Mouse (Mus musculus) MEL-GATA-1-ER (cell line): ENCODE data around the gene Tmprss9.
"Not testable (repeated sequence)": the region's sequence is repeated elsewhere in the genome, so short reads cannot be mapped to it uniquely, and the experiment has no call there.

Source experiments
- DNase-seq: peaks from one replicate; pipeline ENCODE4 v3.0.0-alpha.2; 2012; ENCODE audit warnings: low read depth; ENCODE audit errors: extremely low read depth

The Tmprss9 gene

GRCm38 (mm10) chr10:80871581-80871980 lies at the start of gene Tmprss9:
Tmprss9 (plus strand) TSS chr10:80871848.
- DNase-seq = no peak

- DNase-seq = no peak
These were observed 49.7 kb upstream of the Tmprss9 start for GRCm38 (mm10) chr10:80821991-80822390.

GRCm38 (mm10) chr10:80822528-80822927 lies 49.1 kb upstream of the Tmprss9 start:
- no peak for DNase-seq

DNA sequence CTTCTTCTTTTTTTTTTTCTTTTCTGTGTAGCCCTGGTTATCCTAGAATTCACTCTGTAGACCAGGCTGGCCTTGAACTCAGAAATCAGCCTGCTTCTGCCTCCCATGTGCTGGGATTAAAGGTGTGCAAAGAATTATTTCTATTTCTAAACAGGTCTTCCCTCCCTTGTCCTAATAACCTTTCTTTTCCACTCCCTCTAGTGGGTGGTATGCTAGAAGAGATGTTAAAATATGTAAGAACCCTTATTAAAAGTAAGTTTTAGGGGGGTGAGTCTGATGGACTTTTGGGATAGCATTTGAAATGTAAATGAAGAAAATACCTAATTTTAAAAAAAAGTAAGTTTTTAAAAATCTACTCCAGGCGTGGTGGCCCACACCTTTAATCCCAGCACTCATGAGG lies 48.3 kb upstream of the Tmprss9 start:
- no peak for DNase-seq

GRCm38 (mm10) chr10:80823847-80824643 lies 47.6 kb upstream of the Tmprss9 start:
- no peak for DNase-seq

- no peak for DNase-seq
These were observed 46.8 kb upstream of the Tmprss9 start for GRCm38 (mm10) chr10:80824827-80825226.

DNA sequence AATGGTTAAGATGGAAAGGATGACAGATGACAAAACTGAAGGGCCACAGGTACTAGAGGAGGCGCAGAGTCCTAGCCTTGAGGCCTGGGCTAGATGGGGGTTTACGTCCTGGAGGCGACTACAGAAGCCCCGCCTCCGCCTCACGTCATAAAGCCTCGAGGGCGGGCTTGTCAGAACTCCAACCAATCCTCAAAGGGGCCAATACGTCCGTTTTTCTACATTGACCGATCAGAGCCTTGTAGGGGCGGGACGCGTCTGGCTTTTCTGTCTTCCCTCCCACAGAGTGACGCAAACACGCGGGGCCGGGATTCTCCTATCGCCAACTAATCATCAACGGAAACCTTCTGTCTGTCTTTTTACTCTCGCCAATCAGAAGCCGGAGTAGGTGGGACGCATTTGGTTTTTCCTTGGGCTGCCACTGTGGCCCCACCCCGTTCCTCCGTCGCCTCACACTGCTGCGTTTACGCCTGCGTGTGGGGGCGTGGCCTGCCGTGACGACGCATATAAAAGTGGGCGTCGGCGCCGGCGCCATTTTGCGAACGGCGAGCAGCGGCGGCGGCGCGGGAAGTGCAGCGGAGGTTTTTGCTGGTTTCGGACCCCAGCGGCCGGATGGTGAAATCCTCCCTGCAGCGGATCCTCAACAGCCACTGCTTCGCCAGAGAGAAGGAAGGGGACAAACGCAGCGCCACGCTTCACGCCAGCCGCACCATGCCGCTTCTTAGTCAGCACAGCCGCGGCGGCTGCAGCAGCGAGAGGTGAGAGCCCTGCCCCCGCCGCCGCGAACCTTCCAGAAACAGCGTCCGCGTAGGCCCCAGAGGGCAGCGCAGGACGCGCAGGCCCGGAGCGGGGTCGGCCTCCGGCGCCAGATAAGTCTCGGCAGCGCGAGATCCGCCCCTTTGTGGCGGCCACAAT lies 45.2 kb upstream of the Tmprss9 start, which contains the start of gene Oaz1:
Gene Oaz1 (plus strand): TSS at position 506 of the 912 bp plus-strand sequence.
- peak; percentile 99 for DNase-seq

DNA sequence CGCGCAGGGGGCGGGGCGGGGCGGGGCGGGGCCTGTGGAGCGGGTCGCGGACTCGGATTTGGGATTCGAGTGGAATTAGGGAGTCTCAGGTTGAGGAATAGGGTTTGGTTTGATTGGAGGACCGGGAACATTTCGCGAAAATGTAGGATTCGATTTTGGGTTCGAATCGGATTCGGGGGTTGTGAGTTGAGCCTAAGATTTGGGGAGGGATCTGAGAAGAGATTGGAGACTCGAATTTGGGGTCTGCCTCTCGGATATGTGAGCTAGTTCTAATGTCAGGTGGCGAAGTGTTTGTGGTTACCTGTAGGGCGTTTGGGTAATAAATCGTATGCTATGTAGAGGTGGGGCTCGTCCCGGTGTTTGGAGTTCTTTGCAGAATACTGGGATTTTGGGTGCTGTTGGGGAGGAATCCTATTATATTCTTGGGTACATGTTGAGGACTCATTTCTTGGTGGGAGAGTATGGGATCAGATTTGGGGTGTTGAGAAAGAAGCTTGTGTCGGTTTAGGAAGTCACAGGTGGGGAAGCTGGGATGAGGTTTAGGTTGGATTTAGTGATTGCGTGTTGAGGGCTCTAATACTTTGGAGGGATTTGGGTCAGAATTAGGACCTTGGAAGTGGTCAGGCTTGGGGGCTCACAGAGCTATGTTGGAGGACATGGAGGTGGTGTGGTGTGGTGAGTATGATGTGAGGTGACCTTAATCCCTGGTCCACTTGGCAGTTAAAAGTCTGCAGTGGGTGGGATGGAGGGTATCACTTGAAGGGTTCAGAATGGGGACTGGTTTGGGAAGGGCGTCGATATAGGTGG lies 44.4 kb upstream of the Tmprss9 start:
- no peak for DNase-seq

DNA sequence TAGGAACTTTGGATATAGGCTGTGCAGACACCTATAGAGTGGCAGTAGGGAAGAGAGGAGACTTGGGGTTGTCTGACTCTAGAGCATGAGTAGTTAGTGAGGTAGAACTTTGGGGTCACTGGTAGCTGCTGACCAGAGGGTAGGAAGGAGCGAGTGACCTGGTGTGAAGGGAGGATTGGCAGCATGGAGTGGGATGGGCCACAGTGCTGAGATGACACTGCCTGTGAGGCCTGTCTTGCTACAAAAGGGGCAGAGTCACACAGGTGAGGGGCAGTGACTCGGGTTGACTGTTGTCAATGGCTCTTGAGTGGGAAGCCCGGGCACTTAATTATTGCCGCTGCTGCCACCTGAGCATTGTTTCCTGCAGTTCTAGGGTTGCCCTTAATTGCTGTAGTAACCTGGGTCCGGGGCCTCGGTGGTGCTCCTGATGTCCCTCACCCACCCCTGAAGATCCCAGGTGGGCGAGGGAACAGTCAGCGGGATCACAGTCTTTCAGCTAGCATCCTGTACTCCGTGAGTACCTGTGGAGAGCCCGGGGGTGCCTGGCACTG lies 43.7 kb upstream of the Tmprss9 start:
- no peak for DNase-seq

- not testable (repeated sequence) for DNase-seq
These were observed 43.1 kb upstream of the Tmprss9 start for GRCm38 (mm10) chr10:80828587-80828986.

DNA sequence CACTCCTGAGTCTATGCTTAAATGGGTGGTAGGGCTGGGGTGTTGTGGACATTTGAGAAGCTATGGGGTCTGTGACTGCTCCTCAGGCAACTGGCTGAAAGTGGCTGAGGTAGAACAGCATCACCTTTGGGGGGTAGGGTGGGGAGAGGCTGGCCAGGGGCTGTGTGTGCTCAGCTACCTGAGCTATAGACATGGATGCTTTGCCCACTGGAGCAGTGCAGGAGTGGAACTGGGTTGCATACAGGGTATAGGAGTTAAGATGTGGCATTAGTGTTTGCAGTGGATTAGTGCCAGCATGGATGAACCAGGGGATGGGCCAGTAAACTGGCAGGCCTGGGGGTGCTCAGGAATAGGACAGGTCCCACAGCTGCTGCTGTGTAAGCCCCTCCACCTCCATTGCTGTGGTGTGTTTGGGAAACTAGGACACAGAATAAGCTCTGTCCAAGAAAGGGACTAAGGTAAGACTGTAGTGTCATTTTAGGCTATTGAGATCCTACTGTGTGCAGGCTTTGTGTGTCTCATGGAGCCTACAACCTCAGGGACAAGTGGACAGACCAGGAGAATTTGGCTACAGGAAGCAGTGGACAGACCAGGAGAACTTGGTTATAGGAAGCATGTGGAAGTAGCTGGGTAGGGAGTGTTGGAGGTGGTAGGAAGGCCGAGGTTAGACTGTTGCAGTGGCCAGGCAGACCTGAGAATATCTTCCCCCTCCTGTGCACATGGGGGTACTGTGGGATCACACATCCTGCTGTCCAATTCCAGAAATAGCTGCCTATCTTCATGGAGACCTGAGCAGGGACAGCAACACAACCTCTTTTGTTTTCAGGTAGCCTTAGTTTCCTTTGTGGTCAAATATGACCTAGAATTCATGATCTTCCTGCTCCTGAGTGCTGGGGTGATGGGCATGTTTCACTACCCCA lies 42.0 kb upstream of the Tmprss9 start:
- DNase-seq = no peak

DNA sequence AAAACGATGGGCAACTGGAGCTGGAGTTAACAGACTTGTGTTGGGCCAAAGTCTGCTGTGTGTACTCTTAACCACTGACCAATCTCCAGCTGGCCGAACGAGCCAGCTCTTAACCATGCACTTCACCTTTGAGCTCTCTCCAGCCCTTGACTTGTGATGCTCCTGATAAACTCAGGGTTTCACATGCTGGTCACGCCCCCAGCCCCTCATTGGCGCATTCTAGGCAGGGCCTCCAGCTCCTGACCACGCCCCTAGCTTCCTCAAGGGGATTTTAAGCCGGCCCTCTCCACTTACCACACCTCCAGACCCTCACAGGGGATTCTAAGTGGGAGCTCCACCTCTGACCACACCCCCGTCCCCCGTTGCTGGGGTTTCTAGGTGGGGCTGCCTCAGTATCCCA lies 40.5 kb upstream of the Tmprss9 start:
- no peak for DNase-seq

DNA sequence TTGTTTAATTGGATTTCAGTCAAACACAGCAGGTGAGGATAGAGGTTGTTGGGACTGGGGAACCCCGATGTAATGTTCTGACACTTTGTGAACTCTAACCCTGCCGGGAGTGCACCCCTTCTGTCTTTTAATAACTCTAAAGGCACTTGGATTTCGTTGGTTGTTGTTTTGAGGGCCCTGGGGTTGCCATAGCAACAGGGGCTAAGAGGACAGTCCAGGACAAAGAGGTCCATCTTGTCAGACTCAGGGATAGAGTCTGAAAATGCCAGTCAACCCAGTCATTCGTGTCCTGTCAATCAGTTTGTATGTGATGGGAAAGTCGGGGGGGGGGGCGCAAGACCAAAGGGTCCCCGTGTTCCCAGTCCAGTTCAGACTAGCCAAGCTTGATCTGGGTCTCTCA lies 38.8 kb upstream of the Tmprss9 start:
- no peak for DNase-seq

GRCm38 (mm10) chr10:80835617-80836016 lies 36.0 kb upstream of the Tmprss9 start:
- no peak for DNase-seq

- DNase-seq = no peak
These were observed 34.7 kb upstream of the Tmprss9 start for GRCm38 (mm10) chr10:80836949-80837379.

GRCm38 (mm10) chr10:80837827-80838226 lies 33.8 kb upstream of the Tmprss9 start:
- no peak for DNase-seq

GRCm38 (mm10) chr10:80838346-80838912 lies 33.2 kb upstream of the Tmprss9 start:
- DNase-seq = no peak

DNA sequence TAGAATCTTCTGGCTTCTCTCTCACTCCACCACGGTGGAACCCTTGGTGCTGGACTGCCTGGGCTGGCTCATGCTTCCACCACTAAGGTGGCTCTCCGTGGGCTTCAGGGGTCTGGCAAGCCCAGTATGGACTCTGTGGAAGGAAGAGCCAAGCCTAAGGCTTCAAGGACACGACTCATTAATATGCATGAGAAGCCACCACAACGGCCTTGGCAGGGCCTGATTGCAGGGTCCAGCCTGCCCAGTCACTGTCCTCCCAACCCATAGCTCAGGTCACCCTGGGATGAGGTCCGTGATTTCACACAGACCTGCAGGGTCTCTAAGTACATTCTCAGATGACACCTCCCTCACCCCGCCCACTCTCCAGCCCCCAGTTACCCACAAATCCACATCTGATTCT lies 31.8 kb upstream of the Tmprss9 start:
- DNase-seq = no peak

- DNase-seq = no peak
These were observed 30.0 kb upstream of the Tmprss9 start for GRCm38 (mm10) chr10:80841685-80842084.

- DNase-seq = no peak
These were observed 29.3 kb upstream of the Tmprss9 start for GRCm38 (mm10) chr10:80842334-80842733.
